Comparison of ENCODE assay signal across 11 mouse cellular contexts in genomic region chr16:90491898-90492499, GRCm38 (mm10).
A peak's percentile ranks its signal among the peaks of the same experiment; 100 is the strongest.
DNase-seq lines count a peak whose midpoint lies in the region; ATAC-seq and TF ChIP-seq lines count a peak whose summit lies in the region.
"Had no signal": no experiment of that assay in that cellular context is flagged by ENCODE, and none has a peak within 500 bp of the region (broad histone marks: within the 10 kb centered on the region; RNA-seq: fewer than 3 reads in every experiment).

No protein-coding gene starts in this region.

- no peaks in the 10 kb centered on the region for H3K9me3 ChIP-seq in intestine, embryonic 14.5 days (ENCODE audit: control insufficient read depth, low read length)
- H3K9me3 ChIP-seq in intestine, postnatal 0 days (ENCODE audit: control insufficient read depth): no peaks in the 10 kb centered on the region
- no peaks in the 10 kb centered on the region for H3K9me3 ChIP-seq in embryonic facial prominence, embryonic 13.5 days
- no peaks in the 10 kb centered on the region for H3K9me3 ChIP-seq in kidney, embryonic 15.5 days (replicated peaks)
- H3K9me3 ChIP-seq in midbrain, embryonic 15.5 days: no peaks in the 10 kb centered on the region

- peak overlapping the region; percentile 11; the same call in 1 of the 2 replicates for H3K27ac ChIP-seq in intestine, embryonic 14.5 days (ENCODE audit: low read depth)
- H3K27ac ChIP-seq in intestine, postnatal 0 days (ENCODE audit: low read depth, low read length): no peak overlapping the region
- H3K27ac ChIP-seq in embryonic facial prominence, embryonic 13.5 days: peak overlapping the region; percentile 71
- peak overlapping the region; percentile 48; the same call in 1 of the 2 replicates for H3K27ac ChIP-seq in kidney, embryonic 15.5 days
- H3K27ac ChIP-seq in midbrain, embryonic 15.5 days: peak overlapping the region; percentile 42

- H3K4me1 ChIP-seq in intestine, embryonic 14.5 days (replicated peaks; ENCODE audit: control insufficient read depth, insufficient read depth, low read length): peaks cover 16% of the 10 kb centered on the region
- H3K4me1 ChIP-seq in intestine, postnatal 0 days (replicated peaks; ENCODE audit: control insufficient read depth, insufficient read depth, low read length): no peaks in the 10 kb centered on the region
- H3K4me1 ChIP-seq in embryonic facial prominence, embryonic 13.5 days: peaks cover 31% of the 10 kb centered on the region
- H3K4me1 ChIP-seq in kidney, embryonic 15.5 days: peaks cover 20% of the 10 kb centered on the region
- H3K4me1 ChIP-seq in midbrain, embryonic 15.5 days: peaks cover 14% of the 10 kb centered on the region

- H3K27me3 ChIP-seq in intestine, embryonic 14.5 days (replicated peaks; ENCODE audit: control insufficient read depth, insufficient read depth, low read length): no peaks in the 10 kb centered on the region
- no peaks in the 10 kb centered on the region for H3K27me3 ChIP-seq in intestine, postnatal 0 days (replicated peaks; ENCODE audit: control insufficient read depth, insufficient read depth, low read length)
- H3K27me3 ChIP-seq in embryonic facial prominence, embryonic 13.5 days: no peaks in the 10 kb centered on the region
- no peaks in the 10 kb centered on the region for H3K27me3 ChIP-seq in kidney, embryonic 15.5 days
- H3K27me3 ChIP-seq in midbrain, embryonic 15.5 days (replicated peaks): no peaks in the 10 kb centered on the region

- no peak overlapping the region for H3K9ac ChIP-seq in intestine, embryonic 14.5 days (ENCODE audit: low read length)
- no peak overlapping the region for H3K9ac ChIP-seq in intestine, postnatal 0 days (ENCODE audit: low read depth, low read length)
- no peak overlapping the region for H3K9ac ChIP-seq in embryonic facial prominence, embryonic 13.5 days
- H3K9ac ChIP-seq in kidney, embryonic 15.5 days: no peak overlapping the region
- H3K9ac ChIP-seq in midbrain, embryonic 15.5 days: no peak overlapping the region

- ATAC-seq in intestine, embryonic 14.5 days (replicated peaks; ENCODE audit: low FRiP score, low TSS enrichment, low read depth): no peak
- no peak for ATAC-seq in intestine, postnatal 0 days
- 0 out of 2 replicates have a peak, but pooled peaks have one; percentile 35 for ATAC-seq in embryonic facial prominence, embryonic 13.5 days (ENCODE audit: insufficient number of reproducible peaks, insufficient read depth, low FRiP score, low TSS enrichment, low read depth)
- no peak for ATAC-seq in kidney, embryonic 15.5 days (replicated peaks; ENCODE audit: low FRiP score)
- peak; percentile 59; the same call in 1 of the 2 replicates for ATAC-seq in midbrain, embryonic 15.5 days (replicated peaks)
- ATAC-seq in activated CD4-positive, CD25-positive, alpha-beta regulatory T cell, adult 4 months: no peak
- ATAC-seq: CD4-positive, CD25-positive, alpha-beta regulatory T cell, adult 4 months had no signal

- H3K36me3 ChIP-seq in intestine, embryonic 14.5 days (ENCODE audit: control insufficient read depth, insufficient read depth, low read length): peaks cover 49% of the 10 kb centered on the region
- H3K36me3 ChIP-seq in intestine, postnatal 0 days (ENCODE audit: control insufficient read depth, insufficient read depth): peaks cover 24% of the 10 kb centered on the region; the same call in 1 of the 2 replicates
- H3K36me3 ChIP-seq in embryonic facial prominence, embryonic 13.5 days: peaks cover 69% of the 10 kb centered on the region
- H3K36me3 ChIP-seq in kidney, embryonic 15.5 days: peaks cover 54% of the 10 kb centered on the region
- H3K36me3 ChIP-seq in midbrain, embryonic 15.5 days (replicated peaks): peaks cover 14% of the 10 kb centered on the region

- TF ChIP-seq CTCF in intestine, postnatal 0 days (IDR thresholded peaks at IDR 0.05; ENCODE audit: low read depth): no peak

- 29% methylated on average over 5 of the region's 5 CpGs for WGBS in intestine, embryonic 14.5 days
- WGBS in intestine, postnatal 0 days: 41% methylated on average over 5 of the region's 5 CpGs
- WGBS in embryonic facial prominence, embryonic 13.5 days: 20% methylated on average over 5 of the region's 5 CpGs
- WGBS in kidney, embryonic 15.5 days: 37% methylated on average over 5 of the region's 5 CpGs
- 33% methylated on average over 5 of the region's 5 CpGs for WGBS in midbrain, embryonic 15.5 days

- DNase-seq in intestine, embryonic 14.5 days (ENCODE audit: low spot score): no peak
- DNase-seq in layer of hippocampus, adult 8-10 months (ENCODE audit: low spot score in 2 of 2): no peak
- no peak for DNase-seq in urinary bladder, adult 18-20 months (ENCODE audit: low spot score in 2 of 2)
- DNase-seq: adrenal gland, adult 8-10 months had no signal

- no peak overlapping the region for H3K4me2 ChIP-seq in intestine, embryonic 14.5 days (ENCODE audit: low read length)
- no peak overlapping the region for H3K4me2 ChIP-seq in intestine, postnatal 0 days (replicated peaks; ENCODE audit: low read depth)
- no peak overlapping the region for H3K4me2 ChIP-seq in embryonic facial prominence, embryonic 13.5 days
- H3K4me2 ChIP-seq in kidney, embryonic 15.5 days: no peak overlapping the region
- no peak overlapping the region for H3K4me2 ChIP-seq in midbrain, embryonic 15.5 days

- H3K4me3 ChIP-seq in intestine, embryonic 14.5 days (ENCODE audit: low read depth, low read length): no peak overlapping the region
- no peak overlapping the region for H3K4me3 ChIP-seq in intestine, postnatal 0 days (ENCODE audit: low read depth, low read length)
- H3K4me3 ChIP-seq in embryonic facial prominence, embryonic 13.5 days: no peak overlapping the region
- no peak overlapping the region for H3K4me3 ChIP-seq in kidney, embryonic 15.5 days (replicated peaks)
- H3K4me3 ChIP-seq in midbrain, embryonic 15.5 days: no peak overlapping the region
- H3K4me3 ChIP-seq: erythroblast, embryonic 14.5 days had no signal

Comparison
In these comparisons a context has a peak if more than half of its experiments do, and no peak if none do; other contexts are left out.
1. ATAC-seq: peak in embryonic facial prominence, embryonic 13.5 days (single experiment) and midbrain, embryonic 15.5 days (single experiment); none in intestine, embryonic 14.5 days (single experiment), intestine, postnatal 0 days (single experiment), kidney, embryonic 15.5 days (single experiment) and activated CD4-positive, CD25-positive, alpha-beta regulatory T cell, adult 4 months (single experiment).